Mouse (Mus musculus): ENCODE data around the gene Gm49353.

DNA sequence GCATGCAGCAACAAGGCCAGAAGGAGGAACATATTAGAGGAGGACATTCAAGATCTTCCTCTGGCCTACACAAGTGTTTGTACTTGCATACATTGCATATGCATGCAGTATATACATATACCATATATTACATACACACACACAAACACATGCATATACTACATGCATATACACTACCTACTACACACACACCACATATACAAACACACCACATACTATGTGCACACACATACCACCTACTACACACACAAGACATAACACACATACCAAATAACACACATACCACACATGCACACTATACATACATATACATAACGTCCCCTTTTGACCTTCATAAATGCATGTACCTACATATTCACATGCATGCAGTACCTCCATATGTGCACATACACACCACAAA is 1.9 kb downstream of the Gm49353 start:
- TF ChIP-seq EP300 (IDR thresholded peaks at IDR 0.05; ENCODE audit: insufficient read depth, low read depth, low read length) (no peak), CTCF (IDR thresholded peaks at IDR 0.05; ENCODE audit: low read depth, low read length) (no peak)

Data from ES-Bruce4 (cell line).